Mouse (Mus musculus): ENCODE data around the gene Wbp2nl. TPM values are rescaled to one million over a fixed set of nuclear protein-coding genes. Genes with fewer than 3 reads are reported as not detected.

The Wbp2nl gene
- polyA plus RNA-seq, 1 experiment from 2014 or later = 0.09 TPM

DNA sequence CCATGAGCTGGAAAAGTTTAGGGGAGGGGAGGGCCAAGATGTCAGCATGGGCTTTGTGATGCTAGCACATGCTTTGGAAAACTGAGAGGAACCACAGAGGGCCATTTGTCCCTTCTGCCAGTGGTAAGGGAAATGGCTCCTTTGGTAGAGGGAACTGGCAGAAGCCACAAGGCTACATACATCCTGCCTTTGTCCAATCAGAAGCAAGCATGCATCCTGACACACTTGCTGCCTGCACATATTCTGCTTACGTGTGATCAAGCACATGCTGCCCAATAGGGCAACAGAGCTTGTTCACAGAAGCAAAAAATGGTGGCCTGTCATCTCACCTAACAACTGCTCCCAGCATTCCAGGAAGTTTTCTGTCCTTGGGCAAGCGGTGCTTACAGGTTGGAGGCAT lies 26.6 kb downstream of the Wbp2nl start:
- DNase-seq (no peak), ATAC-seq (no peak)
- Histone ChIP-seq H3K27ac (ENCODE audit: low read depth) (no peak overlapping the region), H3K9me3 (ENCODE audit: low read length) (no peaks in the 10 kb centered on the region), H3K27me3 (ENCODE audit: insufficient read depth, low read length) (no peaks in the 10 kb centered on the region), H3K4me2 (ENCODE audit: low read depth, low read length) (no peak overlapping the region), H3K4me1 (ENCODE audit: insufficient read depth) (no peaks in the 10 kb centered on the region), H3K9ac (replicated peaks) (no peak overlapping the region), H3K36me3 (replicated peaks; ENCODE audit: insufficient read depth, low read length) (peaks cover 14% of the 10 kb centered on the region), H3K4me3 (ENCODE audit: low read depth, low read length) (no peak overlapping the region)
- WGBS (ENCODE audit: insufficient replicate concordance) = 71% methylated on average over 2 of the region's 2 CpGs
- TF ChIP-seq CTCF (IDR thresholded peaks at IDR 0.05; ENCODE audit: low read depth) (no peak), EP300 (IDR thresholded peaks at IDR 0.05; ENCODE audit: low read depth) (no peak)

DNA sequence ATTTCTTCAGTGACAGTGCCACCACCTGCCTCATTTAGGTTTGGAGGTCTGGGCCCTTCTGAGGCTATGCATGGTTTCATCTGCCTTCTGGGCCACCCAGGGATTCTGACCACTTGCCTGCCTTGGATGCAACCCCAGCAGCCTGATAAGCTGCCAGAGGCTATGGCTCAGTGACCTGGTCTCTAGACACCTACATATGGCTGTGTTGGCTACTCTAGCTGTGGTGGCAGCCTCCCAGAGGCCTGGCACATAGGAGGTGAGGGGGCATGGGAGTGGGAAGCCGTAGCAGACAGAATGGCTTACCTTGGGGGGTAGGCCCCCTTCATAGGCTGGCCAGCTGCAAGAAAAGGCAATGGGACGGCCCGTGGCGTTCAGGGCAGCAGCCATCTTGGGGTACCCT lies 36.4 kb downstream of the Wbp2nl start:
- ATAC-seq (no peak), DNase-seq (no peak)
- Histone ChIP-seq H3K9me3 (ENCODE audit: low read length) (no peaks in the 10 kb centered on the region), H3K4me2 (ENCODE audit: low read depth, low read length) (no peak overlapping the region), H3K4me3 (ENCODE audit: low read depth, low read length) (no peak overlapping the region), H3K27me3 (ENCODE audit: insufficient read depth, low read length) (no peaks in the 10 kb centered on the region), H3K4me1 (ENCODE audit: insufficient read depth) (peaks cover 29% of the 10 kb centered on the region), H3K27ac (ENCODE audit: low read depth) (no peak overlapping the region), H3K9ac (replicated peaks) (no peak overlapping the region), H3K36me3 (replicated peaks; ENCODE audit: insufficient read depth, low read length) (peaks cover 44% of the 10 kb centered on the region)
- TF ChIP-seq CTCF (IDR thresholded peaks at IDR 0.05; ENCODE audit: low read depth) (no peak), EP300 (IDR thresholded peaks at IDR 0.05; ENCODE audit: low read depth) (no peak)
- 98% methylated on average over 4 of the region's 4 CpGs for WGBS (ENCODE audit: insufficient replicate concordance)

DNA sequence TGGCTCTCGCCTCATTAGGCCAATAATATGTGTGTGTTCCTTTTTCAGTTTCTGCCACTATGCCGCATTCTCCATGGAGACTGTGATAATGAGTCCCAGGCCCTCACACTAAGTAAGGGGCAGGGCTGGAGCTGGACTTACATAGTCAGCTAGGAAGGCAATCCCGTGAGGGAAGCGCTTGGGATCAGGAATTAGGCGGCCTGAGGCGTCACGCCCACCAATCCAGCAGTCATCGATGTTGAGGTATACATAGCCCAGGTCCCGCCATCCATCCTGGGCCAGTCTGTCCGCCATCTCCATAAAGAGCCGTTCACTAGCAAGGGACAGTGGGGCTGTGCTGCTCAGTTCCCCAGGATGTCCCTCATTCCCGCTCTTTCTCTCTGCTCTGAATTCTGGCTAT lies 37.9 kb downstream of the Wbp2nl start:
- Histone ChIP-seq H3K4me1 (ENCODE audit: insufficient read depth) (peaks cover 41% of the 10 kb centered on the region), H3K4me3 (ENCODE audit: low read depth, low read length) (no peak overlapping the region), H3K36me3 (replicated peaks; ENCODE audit: insufficient read depth, low read length) (peaks cover 39% of the 10 kb centered on the region), H3K4me2 (ENCODE audit: low read depth, low read length) (peak overlapping the region; percentile 76), H3K27me3 (ENCODE audit: insufficient read depth, low read length) (no peaks in the 10 kb centered on the region), H3K9ac (replicated peaks) (no peak overlapping the region), H3K27ac (ENCODE audit: low read depth) (peak overlapping the region; percentile 22; the same call in 1 of the 2 replicates), H3K9me3 (ENCODE audit: low read length) (no peaks in the 10 kb centered on the region)
- TF ChIP-seq CTCF (IDR thresholded peaks at IDR 0.05; ENCODE audit: low read depth) (no peak), EP300 (IDR thresholded peaks at IDR 0.05; ENCODE audit: low read depth) (no peak)
- DNase-seq (no peak), ATAC-seq (no peak)
- 87% methylated on average over 12 of the region's 12 CpGs for WGBS (ENCODE audit: insufficient replicate concordance)

DNA sequence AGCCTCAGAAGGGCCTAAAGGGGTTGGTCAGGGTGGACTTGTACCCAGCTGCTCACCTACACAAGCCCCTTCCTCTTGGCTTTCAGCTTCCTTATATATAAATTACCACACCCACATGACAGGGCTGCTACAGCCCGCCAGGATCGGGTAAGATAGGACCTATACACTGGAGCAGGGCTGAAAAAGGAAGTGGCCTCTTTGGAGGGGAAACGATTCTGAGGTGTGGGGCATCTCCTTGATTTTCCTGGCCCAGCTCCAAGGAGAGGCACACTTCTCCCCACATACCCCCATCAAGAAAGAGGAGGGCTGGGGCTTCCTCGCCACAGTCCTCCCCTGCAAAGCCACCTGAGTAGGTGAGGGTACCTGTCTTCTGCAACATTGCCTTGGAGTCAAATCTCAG lies 39.1 kb downstream of the Wbp2nl start:
- H3K4me1 ChIP-seq (ENCODE audit: insufficient read depth) = peaks cover 51% of the 10 kb centered on the region
- peak overlapping the region; percentile 81 for H3K9ac ChIP-seq (replicated peaks)
- H3K4me3 ChIP-seq (ENCODE audit: low read depth, low read length) = peak overlapping the region; percentile 77
- no peaks in the 10 kb centered on the region for H3K27me3 ChIP-seq (ENCODE audit: insufficient read depth, low read length)
- no peak for TF ChIP-seq CTCF (IDR thresholded peaks at IDR 0.05; ENCODE audit: low read depth)
- no peak for TF ChIP-seq EP300 (IDR thresholded peaks at IDR 0.05; ENCODE audit: low read depth)
- no peak for ATAC-seq
- H3K36me3 ChIP-seq (replicated peaks; ENCODE audit: insufficient read depth, low read length) = peaks cover 30% of the 10 kb centered on the region
- DNase-seq = no peak
- peak overlapping the region; percentile 99 for H3K27ac ChIP-seq (ENCODE audit: low read depth)
- H3K4me2 ChIP-seq (ENCODE audit: low read depth, low read length) = peak overlapping the region; percentile 76
- WGBS (ENCODE audit: insufficient replicate concordance) = 12% methylated on average over 4 of the region's 4 CpGs
- no peaks in the 10 kb centered on the region for H3K9me3 ChIP-seq (ENCODE audit: low read length)

DNA sequence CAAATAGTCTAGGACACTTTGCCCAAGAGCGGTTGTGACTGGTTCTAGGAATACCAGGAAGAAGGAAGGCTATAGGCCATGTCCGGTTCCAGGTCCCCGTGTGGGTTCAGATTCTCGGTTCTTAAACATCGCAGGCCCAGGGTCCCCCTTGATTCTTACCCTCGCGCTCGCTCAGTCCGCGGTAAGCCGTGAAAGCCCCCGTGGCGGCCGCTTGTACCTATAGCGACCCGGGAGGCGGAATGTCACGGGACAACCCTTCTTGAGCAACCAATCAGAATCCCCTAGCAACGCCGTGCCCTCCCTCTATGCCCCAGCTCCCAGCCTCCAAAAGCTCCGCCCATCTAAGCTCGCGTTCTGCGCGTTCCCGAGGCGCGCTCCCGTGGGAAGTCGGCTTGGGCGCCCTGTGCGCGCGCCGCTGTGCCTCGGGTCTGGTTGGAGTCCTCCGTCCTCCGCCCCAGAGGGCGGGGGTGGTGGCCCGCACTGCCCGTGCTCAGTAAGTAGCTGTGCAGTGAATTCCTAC lies 39.9 kb downstream of the Wbp2nl start, which contains the start of the genes Naga, Pheta2 and Smdt1:
Naga (minus strand) TSS at position 333 of the 520 bp plus-strand sequence.
Pheta2 (plus strand) TSS at position 350 of the 520 bp plus-strand sequence.
Smdt1 (plus strand) TSS at position 367 of the 520 bp plus-strand sequence.
- H3K27ac ChIP-seq (ENCODE audit: low read depth) = peak within 1 kb of the TSS; percentile 99
- TF ChIP-seq EP300 (IDR thresholded peaks at IDR 0.05; ENCODE audit: low read depth) (0 out of 2 replicates have a peak, but pooled peaks have one; percentile 9), CTCF (IDR thresholded peaks at IDR 0.05; ENCODE audit: low read depth) (peak; percentile 47)
- H3K4me1 ChIP-seq (ENCODE audit: insufficient read depth) = peaks cover 59% of the 10 kb centered on the region
- H3K4me3 ChIP-seq (ENCODE audit: low read depth, low read length) = peak within 1 kb of the TSS; percentile 77
- DNase-seq (peak; percentile 99), ATAC-seq (peak; percentile 79)
- H3K9me3 ChIP-seq (ENCODE audit: low read length) = no peaks in the 10 kb centered on the region
- 0% methylated on average over 40 of the region's 41 CpGs for WGBS (ENCODE audit: insufficient replicate concordance)
- H3K9ac ChIP-seq (replicated peaks) = peak within 1 kb of the TSS; percentile 81
- no peaks in the 10 kb centered on the region for H3K27me3 ChIP-seq (ENCODE audit: insufficient read depth, low read length)
- H3K4me2 ChIP-seq (ENCODE audit: low read depth, low read length) = peak within 1 kb of the TSS; percentile 76
- peaks cover 35% of the 10 kb centered on the region for H3K36me3 ChIP-seq (replicated peaks; ENCODE audit: insufficient read depth, low read length)

DNA sequence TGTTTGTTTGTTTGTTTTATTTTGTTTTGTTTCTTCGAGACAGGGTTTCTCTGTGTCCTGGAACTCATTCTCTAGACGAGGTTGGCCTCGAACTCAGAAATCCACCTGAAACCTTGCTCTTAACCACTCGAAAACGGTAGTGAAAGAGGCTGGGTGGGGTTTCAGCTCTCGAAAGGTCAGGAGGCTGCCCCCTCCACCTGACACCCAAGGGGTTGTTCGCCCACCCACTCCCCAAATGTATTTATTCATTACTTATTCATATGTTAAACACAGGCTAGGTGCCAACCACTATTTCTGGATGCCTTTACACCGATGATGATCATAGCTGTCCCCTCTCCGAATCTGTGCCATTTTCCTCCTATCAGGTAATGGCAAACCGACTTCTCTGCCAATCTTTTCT lies 40.4 kb downstream of the Wbp2nl start:
- Histone ChIP-seq H3K27me3 (ENCODE audit: insufficient read depth, low read length) (no peaks in the 10 kb centered on the region), H3K9me3 (ENCODE audit: low read length) (no peaks in the 10 kb centered on the region), H3K36me3 (replicated peaks; ENCODE audit: insufficient read depth, low read length) (peaks cover 37% of the 10 kb centered on the region), H3K4me1 (ENCODE audit: insufficient read depth) (peaks cover 64% of the 10 kb centered on the region), H3K27ac (ENCODE audit: low read depth) (peak overlapping the region; percentile 99), H3K9ac (replicated peaks) (peak overlapping the region; percentile 81), H3K4me3 (ENCODE audit: low read depth, low read length) (peak overlapping the region; percentile 77), H3K4me2 (ENCODE audit: low read depth, low read length) (peak overlapping the region; percentile 76)
- 42% methylated on average over 10 of the region's 10 CpGs for WGBS (ENCODE audit: insufficient replicate concordance)
- ATAC-seq (no peak), DNase-seq (no peak)
- TF ChIP-seq EP300 (IDR thresholded peaks at IDR 0.05; ENCODE audit: low read depth) = no peak
- TF ChIP-seq CTCF (IDR thresholded peaks at IDR 0.05; ENCODE audit: low read depth) = no peak

All from liver, postnatal 0 days (tissue).